Mouse (Mus musculus): Measurements from ENCODE around the gene Ide. TPM values are rescaled to one million over a fixed set of nuclear protein-coding genes. Genes with fewer than 3 reads are reported as not detected.

The Ide gene
- polyA plus RNA-seq, 1 experiment from 2014 or later, result 58.6 TPM

GRCm38 (mm10) chr19:37363128-37363939, 25.7 kb upstream of the Ide start:
- WGBS, result 81% methylated on average over 11 of the region's 11 CpGs
- H3K27ac ChIP-seq (replicated peaks), result no peak overlapping the region
- H3K27me3 ChIP-seq, result no peaks in the 10 kb centered on the region
- H3K4me1 ChIP-seq, result no peaks in the 10 kb centered on the region
- ATAC-seq (ENCODE audit: insufficient number of reproducible peaks, low FRiP score, low TSS enrichment, low read depth), result no peak
- H3K9me3 ChIP-seq (replicated peaks), result no peaks in the 10 kb centered on the region
- no peaks in the 10 kb centered on the region for H3K36me3 ChIP-seq
- H3K4me3 ChIP-seq (replicated peaks), result no peak overlapping the region
- H3K4me2 ChIP-seq (replicated peaks), result no peak overlapping the region
- no peak overlapping the region for H3K9ac ChIP-seq

DNA sequence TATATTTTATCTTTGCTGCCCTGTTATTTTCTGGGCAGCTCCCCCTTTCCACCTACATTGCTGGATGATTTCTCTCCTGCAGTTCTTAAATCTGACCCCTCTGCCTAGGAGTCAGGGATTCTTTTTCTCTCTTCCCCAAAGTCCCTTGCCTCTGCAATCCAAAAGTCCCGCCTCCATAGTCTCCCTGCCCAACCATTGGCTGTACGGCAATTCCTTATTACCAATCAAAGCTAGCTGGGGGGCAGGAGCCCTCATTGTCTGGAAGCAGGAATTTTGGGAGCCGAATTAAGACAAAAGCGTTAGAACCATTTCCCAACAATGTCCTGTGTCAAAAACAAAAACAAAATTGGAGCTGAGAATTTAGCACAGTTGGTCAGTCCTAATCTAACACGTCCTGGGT, 24.9 kb upstream of the Ide start:
- no peak overlapping the region for H3K27ac ChIP-seq (replicated peaks)
- no peak for ATAC-seq (ENCODE audit: insufficient number of reproducible peaks, low FRiP score, low TSS enrichment, low read depth)
- no peak overlapping the region for H3K9ac ChIP-seq
- H3K36me3 ChIP-seq, result no peaks in the 10 kb centered on the region
- no peaks in the 10 kb centered on the region for H3K4me1 ChIP-seq
- H3K9me3 ChIP-seq (replicated peaks), result no peaks in the 10 kb centered on the region
- H3K4me3 ChIP-seq (replicated peaks), result no peak overlapping the region
- H3K27me3 ChIP-seq, result no peaks in the 10 kb centered on the region
- H3K4me2 ChIP-seq (replicated peaks), result no peak overlapping the region
- 36% methylated on average over 5 of the region's 5 CpGs for WGBS

- Histone ChIP-seq H3K27me3 (no peaks in the 10 kb centered on the region), H3K4me3 (replicated peaks) (no peak overlapping the region), H3K9me3 (replicated peaks) (no peaks in the 10 kb centered on the region), H3K9ac (no peak overlapping the region), H3K4me1 (no peaks in the 10 kb centered on the region), H3K27ac (replicated peaks) (no peak overlapping the region), H3K36me3 (no peaks in the 10 kb centered on the region), H3K4me2 (replicated peaks) (no peak overlapping the region)
- 62% methylated on average over 5 of the region's 5 CpGs for WGBS
- no peak for ATAC-seq (ENCODE audit: insufficient number of reproducible peaks, low FRiP score, low TSS enrichment, low read depth)
Observed at GRCm38 (mm10) chr19:37360044-37360443, 22.4 kb upstream of the Ide start.

DNA sequence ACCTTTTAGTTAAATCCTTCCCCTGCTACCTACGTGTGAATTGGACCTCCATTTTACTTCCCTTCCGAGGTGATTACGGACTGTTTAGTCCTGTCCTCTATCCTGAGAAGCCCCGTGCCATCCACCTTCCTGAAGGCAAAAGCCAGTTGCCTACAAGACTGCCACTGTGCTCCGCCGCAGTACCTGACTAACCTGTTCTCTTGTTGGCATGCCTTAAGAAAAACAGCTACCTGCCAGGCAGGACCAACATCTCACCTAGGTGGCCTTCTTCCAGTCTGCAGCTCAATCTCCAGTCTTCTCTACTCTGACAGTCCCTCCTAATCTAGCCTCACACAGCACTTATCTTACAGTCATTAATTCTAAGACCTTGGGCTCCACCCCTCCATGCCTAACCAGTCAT, 15.7 kb upstream of the Ide start:
- H3K9ac ChIP-seq, result no peak overlapping the region
- 80% methylated on average over 6 of the region's 6 CpGs for WGBS

GRCm38 (mm10) chr19:37352756-37353155, 15.1 kb upstream of the Ide start:
- no peaks in the 10 kb centered on the region for H3K9me3 ChIP-seq (replicated peaks)
- H3K9ac ChIP-seq, result no peak overlapping the region
- ATAC-seq (ENCODE audit: insufficient number of reproducible peaks, low FRiP score, low TSS enrichment, low read depth), result no peak
- H3K27ac ChIP-seq (replicated peaks), result no peak overlapping the region
- H3K4me3 ChIP-seq (replicated peaks), result no peak overlapping the region
- no peaks in the 10 kb centered on the region for H3K4me1 ChIP-seq
- H3K4me2 ChIP-seq (replicated peaks), result no peak overlapping the region
- 80% methylated on average over 3 of the region's 3 CpGs for WGBS
- peaks cover 7% of the 10 kb centered on the region; the same call in 1 of the 2 replicates for H3K36me3 ChIP-seq
- H3K27me3 ChIP-seq, result no peaks in the 10 kb centered on the region

More for the DNA sequence above, 15.7 kb upstream of the Ide start:
- no peaks in the 10 kb centered on the region for H3K4me1 ChIP-seq
- no peaks in the 10 kb centered on the region for H3K9me3 ChIP-seq (replicated peaks)
- H3K36me3 ChIP-seq, result peaks cover 7% of the 10 kb centered on the region; the same call in 1 of the 2 replicates
- H3K4me3 ChIP-seq (replicated peaks), result no peak overlapping the region
- no peaks in the 10 kb centered on the region for H3K27me3 ChIP-seq
- no peak overlapping the region for H3K4me2 ChIP-seq (replicated peaks)
- no peak overlapping the region for H3K27ac ChIP-seq (replicated peaks)
- no peak; the same call in 1 of the 2 replicates for ATAC-seq (ENCODE audit: insufficient number of reproducible peaks, low FRiP score, low TSS enrichment, low read depth)

GRCm38 (mm10) chr19:37348952-37349351, 11.3 kb upstream of the Ide start:
- Histone ChIP-seq H3K27ac (replicated peaks) (no peak overlapping the region), H3K9ac (no peak overlapping the region), H3K4me1 (no peaks in the 10 kb centered on the region), H3K4me2 (replicated peaks) (no peak overlapping the region), H3K27me3 (no peaks in the 10 kb centered on the region), H3K36me3 (peaks cover 7% of the 10 kb centered on the region; the same call in 1 of the 2 replicates), H3K4me3 (replicated peaks) (no peak overlapping the region), H3K9me3 (replicated peaks) (no peaks in the 10 kb centered on the region)
- no peak for ATAC-seq (ENCODE audit: insufficient number of reproducible peaks, low FRiP score, low TSS enrichment, low read depth)

- 85% methylated on average over 10 of the region's 10 CpGs for WGBS
Observed at GRCm38 (mm10) chr19:37348331-37348730, 10.7 kb upstream of the Ide start.

DNA sequence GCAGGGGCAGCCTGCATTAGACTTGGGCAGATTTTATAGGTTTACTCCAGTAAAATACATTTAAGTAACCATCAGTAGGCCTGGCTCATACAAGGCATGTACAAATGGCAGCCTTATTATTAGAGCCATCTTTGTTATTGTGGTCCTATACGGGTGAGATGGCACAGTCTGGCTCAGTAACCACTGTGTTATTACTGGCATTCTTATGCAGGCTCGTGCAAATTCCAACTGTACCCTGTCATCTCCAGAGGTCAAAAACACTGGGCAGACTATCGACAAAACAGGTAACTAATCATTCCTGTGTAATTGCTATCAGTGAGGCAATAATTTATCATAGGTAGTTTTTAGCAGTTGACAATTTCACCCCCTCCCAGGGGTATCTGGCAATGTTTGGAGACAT, 8.6 kb upstream of the Ide start:
- 60% methylated on average over 3 of the region's 3 CpGs for WGBS
- no peak for ATAC-seq (ENCODE audit: insufficient number of reproducible peaks, low FRiP score, low TSS enrichment, low read depth)
- H3K36me3 ChIP-seq, result no peaks in the 10 kb centered on the region
- H3K4me2 ChIP-seq (replicated peaks), result no peak overlapping the region
- H3K4me3 ChIP-seq (replicated peaks), result no peak overlapping the region
- H3K9me3 ChIP-seq (replicated peaks), result no peaks in the 10 kb centered on the region
- no peak overlapping the region for H3K9ac ChIP-seq
- H3K27ac ChIP-seq (replicated peaks), result no peak overlapping the region
- no peaks in the 10 kb centered on the region for H3K4me1 ChIP-seq
- H3K27me3 ChIP-seq, result no peaks in the 10 kb centered on the region

More at GRCm38 (mm10) chr19:37348331-37348730, 10.7 kb upstream of the Ide start:
- H3K27me3 ChIP-seq, result no peaks in the 10 kb centered on the region
- no peaks in the 10 kb centered on the region for H3K9me3 ChIP-seq (replicated peaks)
- peaks cover 7% of the 10 kb centered on the region; the same call in 1 of the 2 replicates for H3K36me3 ChIP-seq
- H3K27ac ChIP-seq (replicated peaks), result no peak overlapping the region
- no peak overlapping the region for H3K4me2 ChIP-seq (replicated peaks)
- no peak overlapping the region for H3K9ac ChIP-seq
- no peak overlapping the region for H3K4me3 ChIP-seq (replicated peaks)
- ATAC-seq (ENCODE audit: insufficient number of reproducible peaks, low FRiP score, low TSS enrichment, low read depth), result no peak
- H3K4me1 ChIP-seq, result no peaks in the 10 kb centered on the region

DNA sequence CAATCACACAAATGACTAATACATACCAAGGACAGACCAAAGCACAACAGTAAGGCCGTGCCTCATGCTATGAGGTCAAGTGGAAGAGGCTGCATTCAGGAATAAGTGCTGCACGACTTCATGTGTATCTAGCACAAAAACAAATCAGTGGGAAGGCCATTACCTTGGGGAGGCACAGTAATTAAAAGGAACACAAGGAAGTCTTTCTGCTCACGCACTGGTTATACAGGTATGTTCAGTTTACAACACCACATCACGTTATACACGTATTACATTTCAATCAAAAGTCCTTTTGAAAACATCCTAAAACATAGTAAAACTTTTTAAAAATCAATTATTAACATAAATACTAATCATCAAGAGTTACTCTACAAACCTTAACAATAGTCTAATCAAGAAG, 6.2 kb upstream of the Ide start:
- Histone ChIP-seq H3K4me3 (replicated peaks) (no peak overlapping the region), H3K4me1 (no peaks in the 10 kb centered on the region), H3K4me2 (replicated peaks) (no peak overlapping the region), H3K36me3 (no peaks in the 10 kb centered on the region), H3K9ac (no peak overlapping the region), H3K27me3 (no peaks in the 10 kb centered on the region), H3K9me3 (replicated peaks) (no peaks in the 10 kb centered on the region), H3K27ac (replicated peaks) (peak overlapping the region; percentile 67; the same call in 1 of the 2 replicates)
- ATAC-seq (ENCODE audit: insufficient number of reproducible peaks, low FRiP score, low TSS enrichment, low read depth), result no peak
- WGBS, result 71% methylated on average over 5 of the region's 5 CpGs

DNA sequence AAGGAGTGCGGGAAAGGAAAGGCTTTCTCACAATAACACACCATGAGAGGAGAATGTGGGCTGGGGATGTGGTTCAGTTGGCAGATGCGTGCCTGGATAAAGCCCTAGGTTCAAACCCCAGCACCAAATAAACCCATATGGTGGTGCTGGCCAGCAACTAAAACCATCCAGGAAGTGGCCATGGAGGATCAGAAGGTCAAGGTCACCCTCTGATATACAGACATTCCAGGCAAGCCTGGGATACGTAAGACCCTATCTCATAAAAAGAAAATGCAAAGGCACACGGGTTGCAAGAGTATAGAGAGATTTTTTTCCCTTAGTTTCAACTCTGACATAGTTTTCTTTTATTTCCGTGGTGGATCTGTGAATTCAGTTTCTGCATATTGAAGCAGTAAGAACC, 3.3 kb upstream of the Ide start:
- H3K4me2 ChIP-seq (replicated peaks), result no peak overlapping the region
- no peak overlapping the region for H3K9ac ChIP-seq
- H3K4me1 ChIP-seq, result no peaks in the 10 kb centered on the region
- H3K4me3 ChIP-seq (replicated peaks), result no peak overlapping the region
- H3K27ac ChIP-seq (replicated peaks), result no peak overlapping the region
- no peaks in the 10 kb centered on the region for H3K27me3 ChIP-seq
- H3K9me3 ChIP-seq (replicated peaks), result no peaks in the 10 kb centered on the region
- no peaks in the 10 kb centered on the region for H3K36me3 ChIP-seq
- no peak for ATAC-seq (ENCODE audit: insufficient number of reproducible peaks, low FRiP score, low TSS enrichment, low read depth)
- WGBS, result 81% methylated on average over 5 of the region's 5 CpGs

DNA sequence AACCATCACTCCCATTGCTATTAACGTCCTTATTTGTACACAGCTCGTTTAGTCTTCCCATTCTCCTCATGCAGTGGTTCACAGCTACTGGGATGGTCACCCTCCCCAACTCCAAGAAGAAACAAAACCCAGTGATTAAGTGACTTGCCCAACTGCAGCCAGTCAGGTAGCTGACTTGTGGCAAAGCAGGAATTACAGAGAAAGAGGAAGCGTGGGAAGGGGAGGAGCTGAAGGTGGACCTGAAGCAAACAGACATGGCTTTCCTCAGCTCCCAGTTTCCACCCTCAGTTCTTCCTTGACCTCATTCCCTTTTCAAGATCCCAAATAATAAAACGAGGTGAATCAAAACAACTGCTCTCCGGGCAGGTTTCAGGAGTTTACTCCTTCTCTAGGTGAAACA, 2.8 kb upstream of the Ide start:
- Histone ChIP-seq H3K9ac (no peak overlapping the region), H3K27ac (replicated peaks) (no peak overlapping the region), H3K4me3 (replicated peaks) (no peak overlapping the region), H3K27me3 (no peaks in the 10 kb centered on the region), H3K4me2 (replicated peaks) (no peak overlapping the region), H3K4me1 (no peaks in the 10 kb centered on the region), H3K9me3 (replicated peaks) (no peaks in the 10 kb centered on the region), H3K36me3 (no peaks in the 10 kb centered on the region)
- no peak for ATAC-seq (ENCODE audit: insufficient number of reproducible peaks, low FRiP score, low TSS enrichment, low read depth)
- WGBS, result 76% methylated on average over 5 of the region's 5 CpGs

GRCm38 (mm10) chr19:37335392-37335791, 2.3 kb downstream of the Ide start:
- 51% methylated on average over 1 of the region's 1 CpGs for WGBS
- Histone ChIP-seq H3K9me3 (replicated peaks) (no peaks in the 10 kb centered on the region), H3K9ac (no peak overlapping the region), H3K4me3 (replicated peaks) (no peak overlapping the region), H3K36me3 (no peaks in the 10 kb centered on the region), H3K4me1 (no peaks in the 10 kb centered on the region), H3K27me3 (no peaks in the 10 kb centered on the region), H3K4me2 (replicated peaks) (no peak overlapping the region), H3K27ac (replicated peaks) (no peak overlapping the region)
- ATAC-seq (ENCODE audit: insufficient number of reproducible peaks, low FRiP score, low TSS enrichment, low read depth), result no peak
